Mouse (Mus musculus) forebrain, postnatal 0 days (tissue): ENCODE data around the gene Ppl. TPM values are rescaled to one million over a fixed set of nuclear protein-coding genes. Genes with fewer than 3 reads are reported as not detected.
A peak's percentile ranks its signal among the peaks of the same experiment; 100 is the strongest.

Source experiments
- ATAC-seq: fragments of 200-750 bp; cut with Nextera tagmentation; 2 replicates; pipeline ENCODE4 v1.8.0; 2017; ENCODE audit warnings: mild to moderate bottlenecking, moderate library complexity
- DNase-seq: peaks from one replicate; pipeline ENCODE4 v3.0.0-alpha.2; 2015
- H3K27ac ChIP-seq: fragments of 300-500 bp; sonication (generic); 2 replicates; pipeline ENCODE4 v1.5.1; 2014; ENCODE audit warnings: low read depth, mild to moderate bottlenecking, antibody characterized with exemption, low read length, moderate library complexity, mixed read lengths
- H3K27me3 ChIP-seq: fragments of 300-500 bp; sonication (generic); 2 replicates; pipeline ENCODE4 v1.6.1; 2014; ENCODE audit warnings: mild to moderate bottlenecking, low read length, mixed read lengths; ENCODE audit not compliant: insufficient read depth
- H3K36me3 ChIP-seq: fragments of 300-500 bp; sonication (generic); 2 replicates; pipeline ENCODE4 v1.6.1; 2014; ENCODE audit warnings: mild to moderate bottlenecking, moderate library complexity; ENCODE audit not compliant: insufficient read depth
- H3K4me1 ChIP-seq: fragments of 300-500 bp; sonication (generic); 2 replicates; pipeline ENCODE4 v1.6.1; 2014; ENCODE audit warnings: antibody characterized with exemption; ENCODE audit not compliant: insufficient read depth
- H3K4me2 ChIP-seq: fragments of 300-500 bp; sonication (generic); 2 replicates; pipeline ENCODE4 v1.6.1; 2014; ENCODE audit warnings: low read depth, mild to moderate bottlenecking, moderate library complexity
- H3K4me3 ChIP-seq: fragments of 300-500 bp; sonication (generic); 2 replicates; pipeline ENCODE4 v1.5.1; 2014; ENCODE audit warnings: low read depth, low read length, mixed read lengths
- H3K9ac ChIP-seq: fragments of 300-500 bp; sonication (generic); 2 replicates; pipeline ENCODE4 v1.6.1; 2014; ENCODE audit warnings: mild to moderate bottlenecking
- H3K9me3 ChIP-seq: fragments of 300-500 bp; sonication (generic); 2 replicates; pipeline ENCODE4 v1.6.1; 2016; ENCODE audit warnings: low read length
- CTCF ChIP-seq: sonication (generic); IDR thresholded peaks from 2 replicates; pipeline ENCODE4 v1.5.1; 2016; ENCODE audit warnings: antibody characterized with exemption, control low read depth, low read depth
- WGBS: fragments of 180-500 bp; shearing (Covaris S2); extraction: QIAGEN DNeasy Blood & Tissue Kit; methylation state at CpG from one replicate; pipeline ENCODE4 v1.1.7; 2014; 5-methylcytosine and 5-hydroxymethylcytosine counted together
- polyA plus RNA-seq: library from polyadenylated mRNA; unstranded; fragments of >200 nt; fragmentation: Nextera tagmentation; extraction: Ambion mirVana; gene quantifications from 2 replicates; pipeline ENCODE4 v1.2.1, GENCODE M21; 2015
- total RNA-seq: library from RNA; depleted of rRNA; stranded (reverse); fragments of >200 nt; gene quantifications from 2 replicates; pipeline ENCODE4 v1.2.3, GENCODE M21; 2014

Ppl gene
- total and polyA plus RNA-seq, 2 experiments from 2014 or later: 0.07 to 0.10 TPM

- ATAC-seq (no peak), DNase-seq (no peak)
- no peaks in the 10 kb centered on the region for H3K36me3 ChIP-seq
- H3K4me2 ChIP-seq: no peak overlapping the region
- H3K27ac ChIP-seq: no peak overlapping the region
- TF ChIP-seq CTCF: no peak
- 49% methylated on average over 2 of the region's 2 CpGs for WGBS
- no peak overlapping the region for H3K4me3 ChIP-seq
- no peaks in the 10 kb centered on the region for H3K9me3 ChIP-seq
- no peak overlapping the region for H3K9ac ChIP-seq
- H3K4me1 ChIP-seq: no peaks in the 10 kb centered on the region
- peaks cover 43% of the 10 kb centered on the region for H3K27me3 ChIP-seq
Measured at GRCm38 (mm10) chr16:5130196-5130595, 2.0 kb downstream of the Ppl start.

GRCm38 (mm10) chr16:5123476-5123875 is 8.7 kb downstream of the Ppl start:
- DNase-seq (no peak), ATAC-seq (no peak)
- Histone ChIP-seq H3K36me3 (no peaks in the 10 kb centered on the region), H3K4me3 (no peak overlapping the region), H3K27me3 (no peaks in the 10 kb centered on the region), H3K4me2 (no peak overlapping the region), H3K4me1 (no peaks in the 10 kb centered on the region), H3K27ac (no peak overlapping the region), H3K9me3 (0 out of 2 replicates have a peak, but pooled peaks cover 4% of the 10 kb centered on the region), H3K9ac (no peak overlapping the region)
- no peak for TF ChIP-seq CTCF
- WGBS: 82% methylated on average over 6 of the region's 6 CpGs

- Histone ChIP-seq H3K36me3 (no peaks in the 10 kb centered on the region), H3K4me2 (no peak overlapping the region), H3K27ac (no peak overlapping the region), H3K9ac (no peak overlapping the region), H3K9me3 (0 out of 2 replicates have a peak, but pooled peaks cover 4% of the 10 kb centered on the region), H3K4me3 (no peak overlapping the region), H3K4me1 (no peaks in the 10 kb centered on the region), H3K27me3 (no peaks in the 10 kb centered on the region)
- no peak for TF ChIP-seq CTCF
- 79% methylated on average over 4 of the region's 4 CpGs for WGBS
- ATAC-seq: no peak
- no peak for DNase-seq
Measured at GRCm38 (mm10) chr16:5119845-5120244, 12.4 kb downstream of the Ppl start.

GRCm38 (mm10) chr16:5119385-5119784 is 12.8 kb downstream of the Ppl start:
- no peak for ATAC-seq
- no peak overlapping the region for H3K27ac ChIP-seq
- no peak overlapping the region for H3K4me3 ChIP-seq
- no peaks in the 10 kb centered on the region for H3K4me1 ChIP-seq
- H3K36me3 ChIP-seq: no peaks in the 10 kb centered on the region
- no peak overlapping the region for H3K4me2 ChIP-seq
- H3K27me3 ChIP-seq: no peaks in the 10 kb centered on the region
- WGBS: 80% methylated on average over 4 of the region's 4 CpGs
- no peak for DNase-seq
- TF ChIP-seq CTCF: no peak
- 0 out of 2 replicates have a peak, but pooled peaks cover 2% of the 10 kb centered on the region for H3K9me3 ChIP-seq
- H3K9ac ChIP-seq: no peak overlapping the region

GRCm38 (mm10) chr16:5113582-5113981 is 18.6 kb downstream of the Ppl start:
- no peak for TF ChIP-seq CTCF
- no peak for DNase-seq
- Histone ChIP-seq H3K9me3 (no peaks in the 10 kb centered on the region), H3K27ac (no peak overlapping the region), H3K36me3 (no peaks in the 10 kb centered on the region), H3K4me3 (no peak overlapping the region), H3K4me2 (no peak overlapping the region), H3K27me3 (no peaks in the 10 kb centered on the region), H3K9ac (no peak overlapping the region), H3K4me1 (no peaks in the 10 kb centered on the region)
- WGBS: 57% methylated on average over 2 of the region's 2 CpGs
- ATAC-seq: no peak

- Histone ChIP-seq H3K4me3 (no peak overlapping the region), H3K4me2 (no peak overlapping the region), H3K36me3 (no peaks in the 10 kb centered on the region), H3K9me3 (no peaks in the 10 kb centered on the region), H3K9ac (no peak overlapping the region), H3K27me3 (no peaks in the 10 kb centered on the region), H3K27ac (no peak overlapping the region), H3K4me1 (no peaks in the 10 kb centered on the region)
- 30% methylated on average over 4 of the region's 4 CpGs for WGBS
- ATAC-seq: peak; percentile 23; the same call in 1 of the 2 replicates
- peak; percentile 31 for DNase-seq
- TF ChIP-seq CTCF: no peak
Measured at GRCm38 (mm10) chr16:5113002-5113550, 19.1 kb downstream of the Ppl start.

GRCm38 (mm10) chr16:5111021-5111420 is 21.2 kb downstream of the Ppl start:
- Histone ChIP-seq H3K4me3 (no peak overlapping the region), H3K9me3 (no peaks in the 10 kb centered on the region), H3K27me3 (no peaks in the 10 kb centered on the region), H3K4me1 (no peaks in the 10 kb centered on the region), H3K27ac (no peak overlapping the region), H3K36me3 (no peaks in the 10 kb centered on the region), H3K4me2 (no peak overlapping the region), H3K9ac (no peak overlapping the region)
- no peak for TF ChIP-seq CTCF
- 89% methylated on average over 3 of the region's 3 CpGs for WGBS
- ATAC-seq: no peak
- DNase-seq: no peak
